Mouse (Mus musculus): ENCODE results near the gene Lix1l. TPM values are rescaled to one million over a fixed set of nuclear protein-coding genes. Genes with fewer than 3 reads are reported as not detected.

Lix1l gene
- polyA plus RNA-seq, 1 experiment from 2014 or later: 116 TPM

GRCm38 (mm10) chr3:96579885-96580454 is 21.0 kb upstream of the Lix1l start:
- peak; percentile 46 for ATAC-seq
- in situ Hi-C loops (cut with MboI; ENCODE audit: low pct_unique_long_range_greater_than_20kb): loop anchor here (5.0 kb wide), 1 partner anchor 38 kb away; no protein-coding TSS in a partner anchor

GRCm38 (mm10) chr3:96581141-96581540 is 19.8 kb upstream of the Lix1l start:
- POLR2A ChIA-PET: interaction anchor here (0.7 to 1.3 kb wide), 2 partner anchors 13 to 126 kb away, joined by 3 read pairs; partner anchors contain the start of gene Polr3gl
- no peak for TF ChIP-seq CTCF (IDR thresholded peaks at IDR 0.05)
- ATAC-seq (no peak), DNase-seq (ENCODE audit: low read depth, low spot score) (no peak)
- no peaks in the 10 kb centered on the region for H3K27me3 ChIP-seq
- in situ Hi-C loops (cut with MboI; ENCODE audit: low pct_unique_long_range_greater_than_20kb): loop anchor here (5.0 kb wide), 1 partner anchor 39 kb away; no protein-coding TSS in a partner anchor
- CTCF ChIA-PET: interaction anchor here (1.2 to 11.5 kb wide), 12 partner anchors 10 to 303 kb away, joined by 3 to 312 read pairs (median 10); partner anchors contain the start of genes Itga10, Lix1l, Pias3 and Polr3gl

More at GRCm38 (mm10) chr3:96579885-96580454, 21.0 kb upstream of the Lix1l start:
- TF ChIP-seq CTCF (IDR thresholded peaks at IDR 0.05): no peak
- DNase-seq (ENCODE audit: low read depth, low spot score): no peak
- ChIA-PET POLR2A (interaction anchor here (0.7 to 1.6 kb wide), 6 partner anchors 14 to 122 kb away, joined by 3 to 15 read pairs (median 4); partner anchors contain the start of genes Polr3gl and Txnip), CTCF (interaction anchor here (0.6 to 11.5 kb wide), 29 partner anchors 9 to 302 kb away, joined by 3 to 312 read pairs (median 6); partner anchors contain the start of genes Itga10, Lix1l, Pias3 and Polr3gl)
- H3K27me3 ChIP-seq: no peaks in the 10 kb centered on the region

GRCm38 (mm10) chr3:96581771-96582515 is 19.0 kb upstream of the Lix1l start:
- DNase-seq (ENCODE audit: low read depth, low spot score): no peak
- no peak for TF ChIP-seq CTCF (IDR thresholded peaks at IDR 0.05)
- CTCF ChIA-PET: interaction anchor here (1.2 to 11.5 kb wide), 4 partner anchors 33 to 114 kb away, joined by 3 to 312 read pairs (median 21); partner anchors contain the start of genes Itga10, Pias3 and Txnip
- no peaks in the 10 kb centered on the region for H3K27me3 ChIP-seq
- in situ Hi-C loops (cut with MboI; ENCODE audit: low pct_unique_long_range_greater_than_20kb): loop anchor here (5.0 kb wide), 1 partner anchor 40 kb away; no protein-coding TSS in a partner anchor
- POLR2A ChIA-PET: interaction anchor here (0.9 kb wide), 1 partner anchor 31 kb away, joined by 8 read pairs; no protein-coding TSS in a partner anchor
- no peak for ATAC-seq

- POLR2A ChIA-PET: interaction anchor here (1.3 kb wide), 1 partner anchor 9 kb away, joined by 5 read pairs; no protein-coding TSS in a partner anchor
- in situ Hi-C loops (cut with MboI; ENCODE audit: low pct_unique_long_range_greater_than_20kb): loop anchor here (5.0 kb wide), 1 partner anchor 41 kb away; no protein-coding TSS in a partner anchor
- H3K27me3 ChIP-seq: no peaks in the 10 kb centered on the region
- no peak for TF ChIP-seq CTCF (IDR thresholded peaks at IDR 0.05)
- DNase-seq (ENCODE audit: low read depth, low spot score): no peak
- CTCF ChIA-PET: interaction anchor here (1.2 to 11.5 kb wide), 2 partner anchors 35 to 62 kb away, joined by 3 to 312 read pairs; partner anchors contain the start of genes Itga10 and Txnip
- no peak for ATAC-seq
Measured at GRCm38 (mm10) chr3:96583386-96583785, 17.6 kb upstream of the Lix1l start.

GRCm38 (mm10) chr3:96590657-96591056 is 10.3 kb upstream of the Lix1l start:
- in situ Hi-C loops (cut with MboI; ENCODE audit: low pct_unique_long_range_greater_than_20kb): no loop called here
- CTCF ChIA-PET: interaction anchor here (2.2 to 2.8 kb wide), 3 partner anchors 11 to 88 kb away, joined by 5 to 15 read pairs (median 7); partner anchors contain the start of gene Gm16253
- TF ChIP-seq CTCF (IDR thresholded peaks at IDR 0.05): no peak
- H3K27me3 ChIP-seq: no peaks in the 10 kb centered on the region
- POLR2A ChIA-PET: interaction anchor here (1.3 kb wide), 1 partner anchor 14 kb away, joined by 3 read pairs; the partner anchor contains the start of gene Gm16253
- no peak for DNase-seq (ENCODE audit: low read depth, low spot score)
- ATAC-seq: no peak

DNA sequence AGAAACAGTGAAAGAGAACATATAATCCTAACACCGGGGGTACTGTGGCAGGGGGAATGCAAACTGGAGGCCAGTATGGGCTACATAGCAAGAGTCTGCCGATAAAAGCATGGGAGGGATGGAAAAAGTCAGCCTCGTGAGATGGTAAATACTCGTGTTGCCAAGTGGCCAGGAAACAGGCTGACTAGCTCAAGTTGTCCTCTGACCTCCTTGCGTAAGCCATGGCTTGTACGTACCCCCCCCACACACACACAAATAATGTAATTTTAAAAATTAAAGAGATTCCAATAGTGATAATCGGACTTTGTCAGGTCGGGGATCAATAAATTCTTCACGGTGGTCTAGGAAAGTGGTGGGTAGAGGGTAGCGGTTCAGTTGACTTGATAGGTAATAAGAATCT is 7.6 kb upstream of the Lix1l start:
- ATAC-seq (no peak), DNase-seq (ENCODE audit: low read depth, low spot score) (no peak)
- no peaks in the 10 kb centered on the region for H3K27me3 ChIP-seq
- in situ Hi-C loops (cut with MboI; ENCODE audit: low pct_unique_long_range_greater_than_20kb): no loop called here
- POLR2A ChIA-PET: interaction anchor here (0.6 to 1.5 kb wide), 5 partner anchors 8 to 37 kb away, joined by 3 to 5 read pairs (median 4); partner anchors contain the start of gene Txnip
- CTCF ChIA-PET: interaction anchor here (0.7 to 2.7 kb wide), 13 partner anchors 8 to 80 kb away, joined by 3 to 26 read pairs (median 5); partner anchors contain the start of genes Gm16253 and Rbm8a
- no peak for TF ChIP-seq CTCF (IDR thresholded peaks at IDR 0.05)

- no peaks in the 10 kb centered on the region for H3K27me3 ChIP-seq
- POLR2A ChIA-PET: interaction anchor here (0.6 to 1.5 kb wide), 6 partner anchors 8 to 37 kb away, joined by 3 to 5 read pairs (median 4); partner anchors contain the start of gene Txnip
- in situ Hi-C loops (cut with MboI; ENCODE audit: low pct_unique_long_range_greater_than_20kb): no loop called here
- ATAC-seq (peak; percentile 96), DNase-seq (ENCODE audit: low read depth, low spot score) (no peak)
- TF ChIP-seq CTCF (IDR thresholded peaks at IDR 0.05): no peak
- CTCF ChIA-PET: interaction anchor here (0.7 to 2.7 kb wide), 14 partner anchors 8 to 101 kb away, joined by 3 to 26 read pairs (median 5); partner anchors contain the start of genes Gm16253 and Rbm8a
Measured at GRCm38 (mm10) chr3:96593790-96594560, 7.0 kb upstream of the Lix1l start, which contains the start of gene Polr3gl. TSS of gene Polr3gl (minus strand) at chr3:96594181.

- ChIA-PET POLR2A (interaction anchor here (1.0 to 1.5 kb wide), 3 partner anchors 18 to 36 kb away, joined by 3 to 4 read pairs (median 4); partner anchors contain the start of gene Gm16253), CTCF (interaction anchor here (0.9 to 2.7 kb wide), 5 partner anchors 8 to 51 kb away, joined by 3 to 26 read pairs (median 3); partner anchors contain the start of gene Rbm8a)
- in situ Hi-C loops (cut with MboI; ENCODE audit: low pct_unique_long_range_greater_than_20kb): no loop called here
- no peaks in the 10 kb centered on the region for H3K27me3 ChIP-seq
- ATAC-seq: no peak
- DNase-seq (ENCODE audit: low read depth, low spot score): no peak
- no peak for TF ChIP-seq CTCF (IDR thresholded peaks at IDR 0.05)
Measured at GRCm38 (mm10) chr3:96594851-96595250, 6.1 kb upstream of the Lix1l start.

DNA sequence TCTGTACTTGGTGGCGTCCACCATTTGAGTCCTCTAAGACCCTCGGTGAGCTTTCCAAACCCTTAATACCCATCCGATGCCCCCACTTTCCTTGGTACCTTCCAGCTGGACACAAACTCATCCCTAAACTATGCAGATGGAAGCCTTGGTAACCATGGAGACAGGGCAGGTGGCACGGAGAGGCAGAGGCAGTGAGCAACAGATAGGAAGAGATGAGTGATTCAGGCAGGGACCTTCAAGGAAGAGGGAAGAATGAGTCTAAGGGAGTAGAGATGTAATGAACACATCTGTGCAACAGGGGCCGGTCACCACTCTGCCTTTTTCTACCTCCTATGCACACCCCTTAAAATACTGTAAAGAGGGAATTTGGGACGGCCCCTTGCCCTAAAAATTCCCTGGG is 5.3 kb upstream of the Lix1l start:
- H3K27me3 ChIP-seq: no peaks in the 10 kb centered on the region
- in situ Hi-C loops (cut with MboI; ENCODE audit: low pct_unique_long_range_greater_than_20kb): no loop called here
- DNase-seq (ENCODE audit: low read depth, low spot score) (no peak), ATAC-seq (no peak)
- ChIA-PET POLR2A (interaction anchor here (0.7 to 1.1 kb wide), 2 partner anchors 19 to 310 kb away, joined by 3 read pairs; partner anchors contain the start of genes Gm16253 and Gpr89), CTCF (interaction anchor here (0.9 to 2.7 kb wide), 3 partner anchors 7 to 52 kb away, joined by 3 to 26 read pairs (median 3); no protein-coding TSS in a partner anchor)
- TF ChIP-seq CTCF (IDR thresholded peaks at IDR 0.05): no peak
